Mouse (Mus musculus): ENCODE measurements around the gene Rapgef4.

- TF ChIP-seq CTCF (IDR thresholded peaks at IDR 0.05; ENCODE audit: insufficient read depth, low read depth, low read length) = no peak
- TF ChIP-seq POLR2A (IDR thresholded peaks at IDR 0.05; ENCODE audit: insufficient read depth, low read depth, low read length) = no peak
Observed at GRCm38 (mm10) chr2:72038651-72039251, 57.7 kb downstream of the Rapgef4 start.

Measured in olfactory bulb, adult 2 months (tissue).